Mouse (Mus musculus): Measurements from ENCODE around the gene Spag4. TPM values are rescaled to one million over a fixed set of nuclear protein-coding genes. Genes with fewer than 3 reads are reported as not detected.

Spag4 gene
- 4.6 and 5.1 TPM in 2 replicates for polyA plus RNA-seq (2014; fragmentation: Nextera tagmentation; extraction: Ambion mirVana)

GRCm38 (mm10) chr2:156065099-156066041, at the start of gene Spag4:
Gene Spag4 (plus strand): TSS chr2:156065175.
- peak; percentile 89 for ATAC-seq
- peaks cover 27% of the 10 kb centered on the region for H3K36me3 ChIP-seq (ENCODE audit: control insufficient read depth, insufficient read depth, low read length)
- WGBS = under 1% methylated on average over 73 of the region's 81 CpGs
- H3K27me3 ChIP-seq (replicated peaks; ENCODE audit: control insufficient read depth, insufficient read depth, low read length) = no peaks in the 10 kb centered on the region
- H3K27ac ChIP-seq (ENCODE audit: low read depth, low read length) = peak within 1 kb of the TSS; percentile 76
- H3K9me3 ChIP-seq (replicated peaks; ENCODE audit: control insufficient read depth, low read length) = no peaks in the 10 kb centered on the region
- H3K4me3 ChIP-seq (ENCODE audit: low read depth, low read length) = peak within 1 kb of the TSS; percentile 77
- H3K4me2 ChIP-seq (ENCODE audit: low read length) = peak within 1 kb of the TSS; percentile 94
- peak; percentile 77 for DNase-seq (ENCODE audit: low spot score)
- H3K4me1 ChIP-seq (ENCODE audit: control insufficient read depth, insufficient read depth, low read length) = peaks cover 7% of the 10 kb centered on the region
- H3K9ac ChIP-seq (ENCODE audit: low read length) = peak within 1 kb of the TSS; percentile 86

- Histone ChIP-seq H3K4me1 (ENCODE audit: control insufficient read depth, insufficient read depth, low read length) (no peaks in the 10 kb centered on the region), H3K27ac (ENCODE audit: low read depth, low read length) (no peak overlapping the region), H3K36me3 (ENCODE audit: control insufficient read depth, insufficient read depth, low read length) (peaks cover 67% of the 10 kb centered on the region), H3K9me3 (replicated peaks; ENCODE audit: control insufficient read depth, low read length) (no peaks in the 10 kb centered on the region), H3K4me2 (ENCODE audit: low read length) (no peak overlapping the region), H3K27me3 (replicated peaks; ENCODE audit: control insufficient read depth, insufficient read depth, low read length) (no peaks in the 10 kb centered on the region), H3K9ac (ENCODE audit: low read length) (no peak overlapping the region), H3K4me3 (ENCODE audit: low read depth, low read length) (no peak overlapping the region)
- 87% methylated on average over 3 of the region's 3 CpGs for WGBS
- no peak for ATAC-seq
- DNase-seq (ENCODE audit: low spot score) = no peak
Measured at GRCm38 (mm10) chr2:156018106-156018505, 46.9 kb upstream of the Spag4 start.

GRCm38 (mm10) chr2:156021219-156021618, 43.8 kb upstream of the Spag4 start:
- no peak overlapping the region for H3K4me2 ChIP-seq (ENCODE audit: low read length)
- WGBS = 91% methylated on average over 8 of the region's 8 CpGs

GRCm38 (mm10) chr2:156021765-156022164, 43.2 kb upstream of the Spag4 start:
- no peaks in the 10 kb centered on the region for H3K9me3 ChIP-seq (replicated peaks; ENCODE audit: control insufficient read depth, low read length)
- peaks cover 30% of the 10 kb centered on the region for H3K36me3 ChIP-seq (ENCODE audit: control insufficient read depth, insufficient read depth, low read length)
- no peak overlapping the region for H3K4me2 ChIP-seq (ENCODE audit: low read length)
- H3K27me3 ChIP-seq (replicated peaks; ENCODE audit: control insufficient read depth, insufficient read depth, low read length) = no peaks in the 10 kb centered on the region
- no peak overlapping the region for H3K27ac ChIP-seq (ENCODE audit: low read depth, low read length)
- 85% methylated on average over 2 of the region's 2 CpGs for WGBS
- H3K4me1 ChIP-seq (ENCODE audit: control insufficient read depth, insufficient read depth, low read length) = no peaks in the 10 kb centered on the region
- H3K9ac ChIP-seq (ENCODE audit: low read length) = no peak overlapping the region
- no peak for ATAC-seq
- DNase-seq (ENCODE audit: low spot score) = no peak
- H3K4me3 ChIP-seq (ENCODE audit: low read depth, low read length) = no peak overlapping the region

More at GRCm38 (mm10) chr2:156021219-156021618, 43.8 kb upstream of the Spag4 start:
- Histone ChIP-seq H3K27ac (ENCODE audit: low read depth, low read length) (no peak overlapping the region), H3K27me3 (replicated peaks; ENCODE audit: control insufficient read depth, insufficient read depth, low read length) (no peaks in the 10 kb centered on the region), H3K36me3 (ENCODE audit: control insufficient read depth, insufficient read depth, low read length) (peaks cover 36% of the 10 kb centered on the region), H3K4me3 (ENCODE audit: low read depth, low read length) (no peak overlapping the region), H3K4me1 (ENCODE audit: control insufficient read depth, insufficient read depth, low read length) (no peaks in the 10 kb centered on the region), H3K9me3 (replicated peaks; ENCODE audit: control insufficient read depth, low read length) (no peaks in the 10 kb centered on the region), H3K9ac (ENCODE audit: low read length) (no peak overlapping the region)
- ATAC-seq (no peak), DNase-seq (ENCODE audit: low spot score) (no peak)

GRCm38 (mm10) chr2:156025482-156025881, 39.5 kb upstream of the Spag4 start:
- no peaks in the 10 kb centered on the region for H3K9me3 ChIP-seq (replicated peaks; ENCODE audit: control insufficient read depth, low read length)
- H3K4me2 ChIP-seq (ENCODE audit: low read length) = no peak overlapping the region
- H3K4me3 ChIP-seq (ENCODE audit: low read depth, low read length) = no peak overlapping the region
- no peak overlapping the region for H3K27ac ChIP-seq (ENCODE audit: low read depth, low read length)
- no peaks in the 10 kb centered on the region for H3K4me1 ChIP-seq (ENCODE audit: control insufficient read depth, insufficient read depth, low read length)
- ATAC-seq (no peak), DNase-seq (ENCODE audit: low spot score) (peak; percentile 22)
- no peaks in the 10 kb centered on the region for H3K36me3 ChIP-seq (ENCODE audit: control insufficient read depth, insufficient read depth, low read length)
- no peak overlapping the region for H3K9ac ChIP-seq (ENCODE audit: low read length)
- no peaks in the 10 kb centered on the region for H3K27me3 ChIP-seq (replicated peaks; ENCODE audit: control insufficient read depth, insufficient read depth, low read length)

- no peak overlapping the region for H3K27ac ChIP-seq (ENCODE audit: low read depth, low read length)
- no peaks in the 10 kb centered on the region for H3K27me3 ChIP-seq (replicated peaks; ENCODE audit: control insufficient read depth, insufficient read depth, low read length)
- no peak overlapping the region for H3K4me3 ChIP-seq (ENCODE audit: low read depth, low read length)
- ATAC-seq (no peak), DNase-seq (ENCODE audit: low spot score) (no peak)
- WGBS = 86% methylated on average over 3 of the region's 3 CpGs
- no peak overlapping the region for H3K9ac ChIP-seq (ENCODE audit: low read length)
- no peaks in the 10 kb centered on the region for H3K36me3 ChIP-seq (ENCODE audit: control insufficient read depth, insufficient read depth, low read length)
- no peaks in the 10 kb centered on the region for H3K4me1 ChIP-seq (ENCODE audit: control insufficient read depth, insufficient read depth, low read length)
- no peaks in the 10 kb centered on the region for H3K9me3 ChIP-seq (replicated peaks; ENCODE audit: control insufficient read depth, low read length)
- no peak overlapping the region for H3K4me2 ChIP-seq (ENCODE audit: low read length)
Measured at GRCm38 (mm10) chr2:156039390-156039789, 25.6 kb upstream of the Spag4 start.

GRCm38 (mm10) chr2:156042903-156043302, 22.1 kb upstream of the Spag4 start:
- H3K36me3 ChIP-seq (ENCODE audit: control insufficient read depth, insufficient read depth, low read length) = no peaks in the 10 kb centered on the region
- WGBS = 80% methylated on average over 8 of the region's 8 CpGs

GRCm38 (mm10) chr2:156047929-156048328, 17.0 kb upstream of the Spag4 start:
- Histone ChIP-seq H3K36me3 (ENCODE audit: control insufficient read depth, insufficient read depth, low read length) (no peaks in the 10 kb centered on the region), H3K27ac (ENCODE audit: low read depth, low read length) (no peak overlapping the region), H3K4me1 (ENCODE audit: control insufficient read depth, insufficient read depth, low read length) (no peaks in the 10 kb centered on the region), H3K9me3 (replicated peaks; ENCODE audit: control insufficient read depth, low read length) (no peaks in the 10 kb centered on the region), H3K9ac (ENCODE audit: low read length) (no peak overlapping the region), H3K4me2 (ENCODE audit: low read length) (no peak overlapping the region; the same call in 1 of the 2 replicates), H3K27me3 (replicated peaks; ENCODE audit: control insufficient read depth, insufficient read depth, low read length) (no peaks in the 10 kb centered on the region), H3K4me3 (ENCODE audit: low read depth, low read length) (no peak overlapping the region)
- 7% methylated on average over 19 of the region's 19 CpGs for WGBS
- no peak for ATAC-seq
- DNase-seq (ENCODE audit: low spot score) = no peak

More at GRCm38 (mm10) chr2:156042903-156043302, 22.1 kb upstream of the Spag4 start:
- ATAC-seq = no peak
- no peaks in the 10 kb centered on the region for H3K4me1 ChIP-seq (ENCODE audit: control insufficient read depth, insufficient read depth, low read length)
- no peak overlapping the region for H3K9ac ChIP-seq (ENCODE audit: low read length)
- H3K9me3 ChIP-seq (replicated peaks; ENCODE audit: control insufficient read depth, low read length) = no peaks in the 10 kb centered on the region
- H3K4me2 ChIP-seq (ENCODE audit: low read length) = no peak overlapping the region
- DNase-seq (ENCODE audit: low spot score) = no peak
- no peaks in the 10 kb centered on the region for H3K27me3 ChIP-seq (replicated peaks; ENCODE audit: control insufficient read depth, insufficient read depth, low read length)
- no peak overlapping the region for H3K4me3 ChIP-seq (ENCODE audit: low read depth, low read length)
- H3K27ac ChIP-seq (ENCODE audit: low read depth, low read length) = no peak overlapping the region

GRCm38 (mm10) chr2:156052816-156053215, 12.2 kb upstream of the Spag4 start, which contains the start of gene Fer1l4:
Gene Fer1l4 (minus strand): TSS chr2:156052947.
- H3K4me1 ChIP-seq (ENCODE audit: control insufficient read depth, insufficient read depth, low read length) = no peaks in the 10 kb centered on the region
- ATAC-seq (no peak), DNase-seq (ENCODE audit: low spot score) (no peak)
- WGBS = 78% methylated on average over 9 of the region's 9 CpGs
- no peaks in the 10 kb centered on the region for H3K27me3 ChIP-seq (replicated peaks; ENCODE audit: control insufficient read depth, insufficient read depth, low read length)
- no peak within 1 kb of the TSS for H3K9ac ChIP-seq (ENCODE audit: low read length)
- no peak within 1 kb of the TSS for H3K4me3 ChIP-seq (ENCODE audit: low read depth, low read length)
- H3K9me3 ChIP-seq (replicated peaks; ENCODE audit: control insufficient read depth, low read length) = no peaks in the 10 kb centered on the region
- no peak within 1 kb of the TSS for H3K4me2 ChIP-seq (ENCODE audit: low read length)
- H3K27ac ChIP-seq (ENCODE audit: low read depth, low read length) = no peak within 1 kb of the TSS
- no peaks in the 10 kb centered on the region for H3K36me3 ChIP-seq (ENCODE audit: control insufficient read depth, insufficient read depth, low read length)

All from forebrain, embryonic 14.5 days (tissue).